Mouse (Mus musculus): Measurements from ENCODE around the gene Mycbp.

The Mycbp gene

GRCm38 (mm10) chr4:123946701-123947100 lies 42.1 kb downstream of the Mycbp start:
- DNase-seq = no peak

GRCm38 (mm10) chr4:123947149-123947548 lies 42.5 kb downstream of the Mycbp start:
- no peak for DNase-seq

GRCm38 (mm10) chr4:123948901-123949300 lies 44.3 kb downstream of the Mycbp start:
- no peak for DNase-seq

- no peak for DNase-seq
Measured at GRCm38 (mm10) chr4:123949649-123950048, 45.0 kb downstream of the Mycbp start.

- no peak for DNase-seq
Measured at GRCm38 (mm10) chr4:123952059-123952458, 47.4 kb downstream of the Mycbp start.

- peak; percentile 55 for DNase-seq
Measured at GRCm38 (mm10) chr4:123956703-123957491, 52.3 kb downstream of the Mycbp start.

- no peak for DNase-seq
Measured at GRCm38 (mm10) chr4:123957492-123957808, 52.8 kb downstream of the Mycbp start.

- DNase-seq = no peak
Measured at GRCm38 (mm10) chr4:123957891-123958290, 53.3 kb downstream of the Mycbp start.

- no peak for DNase-seq
Measured at GRCm38 (mm10) chr4:123960955-123961354, 56.3 kb downstream of the Mycbp start.

All from right cerebral cortex, adult 18-20 months (tissue).